Mouse (Mus musculus) mature B cell (primary cell): ENCODE data around the gene Rev1.
"Not testable (repeated sequence)": the region's sequence is repeated elsewhere in the genome, so short reads cannot be mapped to it uniquely, and the experiment has no call there.

ENCODE experiments used
- in situ Hi-C: fragments of 300-500 bp; cut with MboI; formaldehyde crosslinking; loops from 2 replicates; pipeline ENCODE4 v1.14.3; 2019

The Rev1 gene

DNA sequence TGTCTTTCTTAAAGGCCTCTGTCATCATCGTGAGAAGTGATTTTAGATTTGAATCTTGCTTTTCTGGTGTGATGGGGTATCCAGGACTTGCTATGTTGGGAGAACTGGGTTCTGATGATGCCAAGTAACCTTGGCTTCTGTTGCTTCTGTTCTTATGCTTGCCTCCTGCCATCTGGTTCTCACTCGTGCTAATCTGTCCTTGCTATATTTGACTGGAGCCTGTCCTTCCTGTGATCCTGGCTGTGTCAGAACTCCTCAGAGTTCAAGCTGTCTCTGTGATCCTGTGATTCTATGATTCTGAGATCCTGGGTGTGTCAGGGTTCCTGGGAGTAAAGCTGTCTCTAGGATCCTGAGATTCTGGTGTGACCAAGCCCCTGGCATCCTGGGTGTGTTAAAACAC is 67.4 kb downstream of the Rev1 start:
- in situ Hi-C loops, result not testable (repeated sequence)

GRCm38 (mm10) chr1:38058417-38058816 is 71.2 kb downstream of the Rev1 start:
- in situ Hi-C loops, result no loop called here

GRCm38 (mm10) chr1:38055176-38055575 is 74.4 kb downstream of the Rev1 start:
- in situ Hi-C loops, result no loop called here

DNA sequence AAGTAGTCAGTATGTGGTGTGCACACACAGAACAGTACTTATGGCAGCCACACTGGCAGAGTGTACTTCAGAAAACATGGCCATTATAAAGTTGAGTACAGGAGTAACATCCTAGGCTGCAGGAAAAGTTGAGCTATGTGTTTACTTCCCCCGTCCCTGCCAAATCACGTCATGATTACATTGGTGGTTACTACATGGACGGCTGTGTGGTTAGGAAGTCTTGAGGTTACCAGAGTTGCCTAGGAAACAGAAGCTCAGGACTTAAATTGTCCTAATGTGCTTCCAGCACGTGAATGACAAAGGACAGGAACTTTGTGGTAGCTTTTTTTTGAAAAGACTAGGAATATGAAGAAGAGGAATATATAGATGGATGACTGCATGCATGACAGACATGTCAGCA is 80.0 kb downstream of the Rev1 start:
- in situ Hi-C loops, result no loop called here

- in situ Hi-C loops, result no loop called here
Observed at GRCm38 (mm10) chr1:38048121-38048520, 81.5 kb downstream of the Rev1 start.

DNA sequence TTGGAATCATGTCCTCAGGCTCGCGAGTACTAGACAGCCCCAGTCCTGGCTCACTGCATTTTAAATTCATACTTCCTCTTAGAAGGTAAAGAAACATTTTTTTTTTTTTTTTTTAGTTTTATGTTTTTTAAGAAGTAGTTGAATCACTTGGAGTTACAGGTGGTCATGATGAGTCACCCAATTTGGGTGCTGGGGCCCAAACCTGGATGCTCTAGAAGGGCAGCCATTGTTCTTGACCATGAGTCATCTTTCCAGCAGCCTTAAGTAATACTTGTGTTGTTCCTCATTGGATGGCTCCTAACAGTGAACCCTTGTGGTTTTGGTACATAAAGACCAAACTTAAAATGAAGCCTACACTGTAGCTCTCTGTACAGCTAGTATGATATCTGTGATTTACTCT is 90.7 kb downstream of the Rev1 start:
- in situ Hi-C loops, result no loop called here

DNA sequence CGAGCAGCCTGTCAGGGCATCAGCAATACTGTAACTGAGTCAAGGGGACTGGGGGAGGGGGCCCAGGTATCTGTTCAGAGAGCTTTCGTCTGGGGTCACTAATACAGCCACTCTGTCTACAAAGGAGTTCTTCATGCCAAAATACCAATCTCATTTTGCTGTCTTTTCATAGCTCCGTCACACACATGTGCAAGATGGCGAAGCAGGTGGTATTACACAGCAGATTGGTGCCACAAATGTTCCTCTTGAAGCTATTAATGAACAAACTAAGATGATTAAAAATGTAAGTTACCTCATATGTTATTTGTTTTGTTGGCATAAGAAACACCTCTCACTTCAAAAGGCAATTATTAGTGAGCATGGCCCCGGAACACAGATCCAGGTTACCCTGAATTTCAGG is 92.2 kb downstream of the Rev1 start:
- in situ Hi-C loops, result no loop called here

DNA sequence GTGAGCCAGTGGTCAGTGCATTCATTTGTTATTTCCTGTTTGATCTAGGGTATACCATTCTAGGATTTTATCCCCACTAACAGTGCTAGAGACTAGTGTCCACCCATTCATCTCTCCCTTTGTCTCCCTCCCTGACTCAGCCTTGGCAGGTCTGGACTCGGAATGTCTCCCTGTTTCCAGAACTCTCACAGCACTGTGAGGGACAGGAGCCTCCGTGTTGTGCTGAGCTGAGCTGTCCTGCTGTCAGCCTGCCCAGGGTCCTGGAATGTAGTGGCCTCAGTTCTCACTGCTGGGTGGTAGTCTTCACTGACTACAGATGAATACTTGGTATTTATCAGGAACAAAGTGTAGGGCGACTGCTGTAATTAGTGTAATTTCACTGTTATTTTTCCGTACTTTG is 94.1 kb downstream of the Rev1 start:
- in situ Hi-C loops, result no loop called here

DNA sequence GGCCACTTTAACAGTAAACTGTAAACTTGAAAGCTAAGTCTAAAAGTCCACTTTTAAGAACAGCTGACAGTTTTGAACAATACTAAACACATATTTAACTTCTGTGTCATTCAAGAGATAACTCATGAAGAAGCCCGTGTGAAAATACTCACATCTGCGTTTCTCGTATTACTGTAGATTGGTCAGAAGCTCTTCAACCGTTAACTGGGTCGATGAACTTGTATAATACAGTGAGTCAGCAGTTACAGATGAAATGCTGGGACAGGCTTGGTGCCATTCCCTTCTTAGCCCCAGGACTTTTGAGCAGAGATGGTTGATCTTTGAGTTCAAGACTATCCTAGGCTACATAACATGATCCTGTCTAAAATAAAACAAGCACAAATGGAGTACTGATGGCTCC is 98.2 kb downstream of the Rev1 start:
- in situ Hi-C loops, result no loop called here

DNA sequence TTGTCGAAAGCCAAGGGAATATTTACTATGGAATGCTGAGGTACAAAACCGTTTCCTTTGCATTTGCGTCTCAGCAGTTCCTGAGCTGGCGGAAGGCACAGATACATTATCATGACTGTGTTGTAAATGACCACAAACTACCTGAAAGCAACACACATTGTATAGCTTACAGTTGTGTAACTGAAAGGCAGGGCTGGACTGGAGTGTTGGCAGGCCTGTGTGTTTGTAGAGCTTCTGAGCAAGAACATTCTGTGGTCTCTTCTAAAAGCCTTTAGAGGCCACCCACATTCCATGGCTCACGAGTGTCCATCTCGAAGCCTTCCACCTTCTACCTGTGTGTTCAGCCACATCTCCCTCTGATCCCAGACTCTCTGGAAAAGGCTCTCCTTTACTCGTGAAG is 102.3 kb downstream of the Rev1 start:
- in situ Hi-C loops, result no loop called here

- in situ Hi-C loops, result no loop called here
Observed at GRCm38 (mm10) chr1:38014551-38015203, 114.9 kb downstream of the Rev1 start.

DNA sequence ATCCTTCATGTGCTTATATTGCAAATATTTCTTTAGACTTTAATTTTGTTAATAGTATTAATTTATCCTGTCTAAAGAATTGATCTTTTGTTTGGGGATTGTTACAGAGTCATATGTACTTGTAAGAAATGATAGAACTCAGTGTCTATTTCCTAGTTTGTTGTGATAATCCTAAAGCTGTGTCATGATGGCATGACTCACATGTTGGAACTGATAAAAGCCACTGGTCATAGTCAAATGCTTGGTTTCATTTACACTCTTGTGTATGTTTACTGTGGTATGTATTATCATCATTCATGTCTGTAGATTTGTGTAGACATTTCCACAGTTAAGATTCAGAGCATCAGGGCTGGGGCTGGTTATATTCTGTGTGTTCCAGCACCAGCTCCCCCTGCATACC is 117.1 kb downstream of the Rev1 start:
- in situ Hi-C loops, result no loop called here

GRCm38 (mm10) chr1:38012104-38012503 is 117.5 kb downstream of the Rev1 start:
- in situ Hi-C loops, result no loop called here

DNA sequence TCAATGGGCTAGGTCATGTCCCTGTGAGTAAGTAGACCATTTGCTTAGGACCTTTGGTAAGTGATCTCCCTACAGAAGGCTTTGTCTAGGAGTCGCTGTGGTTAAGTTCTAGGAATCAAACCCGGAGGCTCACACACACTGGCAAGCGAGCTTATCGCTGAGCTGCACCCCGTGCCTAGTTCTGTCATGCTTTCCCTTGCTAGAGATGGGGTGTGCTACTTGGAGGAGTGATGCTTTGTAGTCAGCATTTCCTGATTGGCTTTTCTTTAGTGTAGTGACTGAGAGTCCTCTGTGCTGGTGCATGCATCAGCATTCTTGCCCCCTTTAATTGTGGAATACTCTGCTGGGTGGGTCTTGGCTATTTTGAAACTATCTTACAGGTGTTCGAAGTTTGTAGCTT is 118.0 kb downstream of the Rev1 start:
- in situ Hi-C loops, result no loop called here

- in situ Hi-C loops, result no loop called here
Observed at GRCm38 (mm10) chr1:38006741-38007140, 122.9 kb downstream of the Rev1 start.

DNA sequence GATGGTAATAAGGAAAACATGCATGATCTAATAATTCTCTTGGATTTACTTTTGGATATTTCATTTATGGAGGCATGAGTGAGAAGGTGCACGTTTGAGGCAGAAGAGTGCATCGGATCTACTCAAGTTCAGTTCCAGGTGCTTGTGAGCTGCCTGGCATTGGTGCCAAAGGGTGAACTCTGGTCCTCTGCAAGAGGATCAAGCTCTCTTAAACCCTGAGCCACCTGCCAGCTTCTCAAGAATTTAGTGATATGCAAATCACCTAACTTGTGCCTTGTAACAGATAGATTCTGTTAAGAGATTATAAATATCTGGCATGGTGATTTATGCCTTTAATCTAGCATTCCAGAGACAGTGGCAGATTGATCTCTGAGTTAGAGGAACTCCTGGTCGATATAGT is 126.6 kb downstream of the Rev1 start:
- in situ Hi-C loops, result no loop called here
